Mouse (Mus musculus) stomach, embryonic 16.5 days (tissue): ENCODE data around the gene Sgce. TPM values are rescaled to one million over a fixed set of nuclear protein-coding genes. Genes with fewer than 3 reads are reported as not detected.
"Not testable (repeated sequence)": the region's sequence is repeated elsewhere in the genome, so short reads cannot be mapped to it uniquely, and the experiment has no call there.

Experiments used
- ATAC-seq: fragments of 200-750 bp; cut with Nextera tagmentation; 2 replicates; pipeline ENCODE4 v1.8.0; 2017; ENCODE audit warnings: moderate number of reproducible peaks, moderate TSS enrichment; ENCODE audit not compliant: insufficient read depth, low FRiP score
- H3K27ac ChIP-seq: fragments of 300-500 bp; sonication (generic); 2 replicates; pipeline ENCODE4 v1.5.1; 2014; ENCODE audit warnings: low read length
- H3K27me3 ChIP-seq: fragments of 300-500 bp; sonication (generic); 2 replicates; pipeline ENCODE4 v1.6.1; 2014; ENCODE audit warnings: low read length, control low read depth, mixed read lengths; ENCODE audit not compliant: control insufficient read depth, insufficient read depth
- H3K36me3 ChIP-seq: fragments of 300-500 bp; sonication (generic); 2 replicates; pipeline ENCODE4 v1.6.1; 2014; ENCODE audit warnings: low read length; ENCODE audit not compliant: control insufficient read depth, insufficient read depth
- H3K4me1 ChIP-seq: fragments of 300-500 bp; sonication (generic); 2 replicates; pipeline ENCODE4 v1.6.1; 2014; ENCODE audit warnings: low read length, control low read depth, mixed read lengths; ENCODE audit not compliant: control insufficient read depth, insufficient read depth
- H3K4me2 ChIP-seq: fragments of 300-500 bp; sonication (generic); 2 replicates; pipeline ENCODE4 v1.6.1; 2014; ENCODE audit warnings: low read depth, low read length, mixed read lengths
- H3K4me3 ChIP-seq: fragments of 300-500 bp; sonication (generic); replicated peaks from 2 replicates; pipeline ENCODE4 v1.5.1; 2014; ENCODE audit warnings: mild to moderate bottlenecking, low read length
- H3K9ac ChIP-seq: fragments of 300-500 bp; sonication (generic); 2 replicates; pipeline ENCODE4 v1.6.1; 2014; ENCODE audit warnings: low read length
- H3K9me3 ChIP-seq: fragments of 300-500 bp; sonication (generic); replicated peaks from 2 replicates; pipeline ENCODE4 v1.6.1; 2016; ENCODE audit warnings: low read length, control low read depth; ENCODE audit not compliant: control insufficient read depth
- WGBS: fragments of 180-500 bp; shearing (Covaris S2); extraction: QIAGEN DNeasy Blood & Tissue Kit; methylation state at CpG from one replicate; pipeline ENCODE4 v1.1.7; 2014; 5-methylcytosine and 5-hydroxymethylcytosine counted together
- polyA plus RNA-seq: library from polyadenylated mRNA; unstranded; fragments of >200 nt; fragmentation: Nextera tagmentation; extraction: Ambion mirVana; gene quantifications from 2 replicates; pipeline ENCODE4 v1.2.1, GENCODE M21; 2015

Gene Sgce
- polyA plus RNA-seq, 1 experiment from 2014 or later: 69.6 TPM

GRCm38 (mm10) chr6:4677356-4677761 is 69.6 kb downstream of the Sgce start:
- Histone ChIP-seq H3K4me1 (no peaks in the 10 kb centered on the region), H3K4me2 (no peak overlapping the region), H3K36me3 (no peaks in the 10 kb centered on the region), H3K27me3 (no peaks in the 10 kb centered on the region), H3K27ac (no peak overlapping the region), H3K4me3 (no peak overlapping the region), H3K9ac (no peak overlapping the region), H3K9me3 (no peaks in the 10 kb centered on the region)
- WGBS: 88% methylated on average over 1 of the region's 1 CpGs
- ATAC-seq: no peak

DNA sequence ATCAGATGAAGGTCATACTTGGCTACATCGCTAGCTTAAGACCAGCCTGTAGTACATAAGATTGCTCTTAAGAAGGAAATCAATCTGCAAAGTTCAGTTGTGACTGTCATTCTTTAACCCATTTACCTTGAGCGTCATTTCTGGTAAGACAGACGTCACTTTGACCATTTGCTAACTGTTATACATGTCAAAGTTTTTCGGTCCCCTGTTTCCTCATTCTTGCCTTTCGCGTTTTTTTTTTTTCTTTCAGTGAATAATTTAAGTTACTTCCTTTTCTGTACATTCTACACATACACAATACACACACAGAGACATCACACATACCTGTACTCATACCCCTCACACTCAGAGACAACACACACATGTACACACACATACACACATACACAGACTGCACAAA is 81.9 kb downstream of the Sgce start:
- no peaks in the 10 kb centered on the region for H3K36me3 ChIP-seq
- WGBS: 79% methylated on average over 6 of the region's 6 CpGs
- H3K9me3 ChIP-seq: no peaks in the 10 kb centered on the region
- H3K27me3 ChIP-seq: no peaks in the 10 kb centered on the region
- no peak overlapping the region for H3K9ac ChIP-seq
- no peaks in the 10 kb centered on the region for H3K4me1 ChIP-seq
- H3K27ac ChIP-seq: no peak overlapping the region
- ATAC-seq: no peak
- H3K4me3 ChIP-seq: no peak overlapping the region
- H3K4me2 ChIP-seq: no peak overlapping the region

GRCm38 (mm10) chr6:4664313-4664712 is 82.7 kb downstream of the Sgce start:
- ATAC-seq: no peak
- no peak overlapping the region for H3K27ac ChIP-seq
- no peaks in the 10 kb centered on the region for H3K9me3 ChIP-seq
- H3K27me3 ChIP-seq: no peaks in the 10 kb centered on the region
- 46% methylated on average over 2 of the region's 2 CpGs for WGBS
- H3K4me3 ChIP-seq: no peak overlapping the region
- H3K4me2 ChIP-seq: no peak overlapping the region
- H3K4me1 ChIP-seq: no peaks in the 10 kb centered on the region
- no peak overlapping the region for H3K9ac ChIP-seq
- no peaks in the 10 kb centered on the region for H3K36me3 ChIP-seq

GRCm38 (mm10) chr6:4663516-4663915 is 83.5 kb downstream of the Sgce start:
- no peak for ATAC-seq
- no peaks in the 10 kb centered on the region for H3K4me1 ChIP-seq

DNA sequence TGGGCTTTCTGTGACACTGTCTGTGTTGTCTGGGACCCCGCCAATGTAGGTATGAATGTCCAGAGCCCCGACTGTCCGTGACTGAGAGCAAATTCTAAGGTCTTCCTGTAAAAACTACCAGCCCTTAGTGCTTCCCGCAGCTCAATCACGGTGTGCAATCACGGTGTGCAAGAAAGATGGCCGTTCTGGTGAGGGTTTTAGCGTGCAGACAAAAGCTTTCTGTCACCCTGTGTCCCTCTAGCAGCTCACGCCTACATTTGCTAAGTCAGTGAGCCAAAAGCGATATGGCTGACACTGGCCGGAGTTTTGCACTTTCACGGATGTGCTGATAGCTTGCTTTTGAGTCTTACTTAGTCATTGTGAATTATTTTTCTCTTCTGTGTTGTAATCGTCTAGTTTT is 88.1 kb downstream of the Sgce start:
- H3K27me3 ChIP-seq: no peaks in the 10 kb centered on the region
- no peaks in the 10 kb centered on the region for H3K9me3 ChIP-seq
- H3K9ac ChIP-seq: no peak overlapping the region
- no peak overlapping the region for H3K27ac ChIP-seq
- 81% methylated on average over 13 of the region's 13 CpGs for WGBS
- ATAC-seq: no peak
- H3K36me3 ChIP-seq: no peaks in the 10 kb centered on the region
- H3K4me2 ChIP-seq: no peak overlapping the region
- no peak overlapping the region for H3K4me3 ChIP-seq
- H3K4me1 ChIP-seq: no peaks in the 10 kb centered on the region

More at GRCm38 (mm10) chr6:4663516-4663915, 83.5 kb downstream of the Sgce start:
- WGBS: 63% methylated on average over 2 of the region's 2 CpGs
- Histone ChIP-seq H3K9ac (no peak overlapping the region), H3K4me2 (no peak overlapping the region), H3K4me3 (no peak overlapping the region), H3K27ac (no peak overlapping the region), H3K36me3 (no peaks in the 10 kb centered on the region), H3K9me3 (no peaks in the 10 kb centered on the region), H3K27me3 (no peaks in the 10 kb centered on the region)

DNA sequence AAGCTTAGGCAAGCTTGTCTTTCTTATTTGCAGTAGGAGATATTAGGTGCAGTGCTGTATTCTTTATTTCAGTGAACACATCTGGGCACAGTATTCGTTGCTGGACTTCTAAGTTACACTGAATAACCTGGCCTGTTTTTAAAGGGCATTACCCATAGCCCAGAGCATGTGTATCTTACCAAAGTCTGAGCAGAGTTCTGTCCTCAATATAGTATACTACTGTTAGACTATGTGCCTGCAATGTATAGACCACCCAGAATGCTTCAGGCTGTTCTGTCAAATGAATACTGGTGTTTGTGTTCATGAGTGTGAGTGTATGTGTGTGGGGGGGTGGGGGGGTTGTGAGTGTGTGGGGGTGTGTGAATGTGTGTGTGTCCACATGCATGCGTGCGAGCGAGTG is 91.1 kb downstream of the Sgce start:
- Histone ChIP-seq H3K9me3 (peaks cover 3% of the 10 kb centered on the region; the same call in 1 of the 2 replicates), H3K27me3 (no peaks in the 10 kb centered on the region), H3K36me3 (no peaks in the 10 kb centered on the region), H3K4me1 (no peaks in the 10 kb centered on the region), H3K27ac (no peak overlapping the region), H3K4me2 (no peak overlapping the region), H3K9ac (no peak overlapping the region), H3K4me3 (no peak overlapping the region)
- 86% methylated on average over 4 of the region's 4 CpGs for WGBS
- ATAC-seq: no peak

- ATAC-seq: no peak
- no peak overlapping the region for H3K27ac ChIP-seq
- H3K9ac ChIP-seq: no peak overlapping the region
- H3K4me1 ChIP-seq: no peaks in the 10 kb centered on the region
- H3K36me3 ChIP-seq: no peaks in the 10 kb centered on the region
- no peaks in the 10 kb centered on the region for H3K27me3 ChIP-seq
- WGBS: 36% methylated on average over 5 of the region's 5 CpGs
- no peak overlapping the region for H3K4me2 ChIP-seq
- H3K9me3 ChIP-seq: peaks cover 3% of the 10 kb centered on the region; the same call in 1 of the 2 replicates
- H3K4me3 ChIP-seq: no peak overlapping the region
Observed at GRCm38 (mm10) chr6:4655466-4655865, 91.5 kb downstream of the Sgce start.

DNA sequence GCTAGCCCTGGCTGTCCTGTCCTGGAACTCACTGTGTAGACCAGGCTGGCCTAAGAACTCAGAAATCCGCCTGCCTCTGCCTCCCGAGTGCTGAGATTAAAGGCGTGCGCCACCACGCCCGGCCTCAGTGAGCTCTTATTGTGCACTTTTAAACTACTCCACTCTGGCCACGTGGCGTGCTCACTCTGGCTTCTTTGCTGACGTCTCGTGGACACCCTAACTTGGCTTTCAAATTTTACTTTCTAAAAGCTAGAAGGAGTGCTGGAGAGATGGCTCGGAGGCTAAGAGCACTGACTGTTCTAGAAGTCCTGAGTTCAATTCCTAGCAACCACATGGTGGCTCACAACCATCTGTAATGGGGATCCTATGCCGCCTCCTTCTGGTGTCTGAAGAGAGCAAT is 93.3 kb downstream of the Sgce start:
- ATAC-seq, H3K4me2 ChIP-seq, H3K9ac ChIP-seq, H3K4me1 ChIP-seq, H3K27ac ChIP-seq, H3K36me3 ChIP-seq, H3K9me3 ChIP-seq, H3K4me3 ChIP-seq, H3K27me3 ChIP-seq: not testable (repeated sequence)
- 97% methylated on average over 12 of the region's 12 CpGs for WGBS

- no peak overlapping the region for H3K9ac ChIP-seq
- no peaks in the 10 kb centered on the region for H3K27me3 ChIP-seq
- H3K27ac ChIP-seq: no peak overlapping the region
- no peak overlapping the region for H3K4me3 ChIP-seq
- 79% methylated on average over 8 of the region's 8 CpGs for WGBS
- H3K36me3 ChIP-seq: no peaks in the 10 kb centered on the region
- peaks cover 3% of the 10 kb centered on the region; the same call in 1 of the 2 replicates for H3K9me3 ChIP-seq
- H3K4me1 ChIP-seq: no peaks in the 10 kb centered on the region
- H3K4me2 ChIP-seq: no peak overlapping the region
- no peak for ATAC-seq
Observed at GRCm38 (mm10) chr6:4652596-4653134, 94.3 kb downstream of the Sgce start.

- H3K4me2 ChIP-seq: no peak overlapping the region
- WGBS: 43% methylated on average over 3 of the region's 3 CpGs
- H3K9ac ChIP-seq: no peak overlapping the region
- H3K4me3 ChIP-seq: no peak overlapping the region
- H3K36me3 ChIP-seq: no peaks in the 10 kb centered on the region
- no peaks in the 10 kb centered on the region for H3K27me3 ChIP-seq
- H3K27ac ChIP-seq: no peak overlapping the region
- no peak for ATAC-seq
- no peaks in the 10 kb centered on the region for H3K9me3 ChIP-seq
- H3K4me1 ChIP-seq: no peaks in the 10 kb centered on the region
Observed at GRCm38 (mm10) chr6:4647351-4647750, 99.7 kb downstream of the Sgce start.
